Mouse (Mus musculus) cerebellum, adult 11-12 months (tissue): ENCODE measurements around the gene Dohh.

Experiments
- DNase-seq: peaks from one replicate; pipeline ENCODE4 v3.0.0; 2022

Gene Dohh

GRCm38 (mm10) chr10:81419111-81419928 lies 35.1 kb downstream of the Dohh start:
- peak; percentile 54 for DNase-seq

- peak; percentile 80 for DNase-seq
Measured at GRCm38 (mm10) chr10:81420191-81420767, 36.1 kb downstream of the Dohh start.

GRCm38 (mm10) chr10:81421041-81421796 lies 37.0 kb downstream of the Dohh start:
- DNase-seq, result peak; percentile 53

- no peak for DNase-seq
Measured at GRCm38 (mm10) chr10:81421797-81422100, 37.5 kb downstream of the Dohh start.

GRCm38 (mm10) chr10:81422191-81422590 lies 38.0 kb downstream of the Dohh start:
- DNase-seq, result peak; percentile 70

- DNase-seq, result peak; percentile 59
Measured at GRCm38 (mm10) chr10:81422661-81423217, 38.5 kb downstream of the Dohh start.

GRCm38 (mm10) chr10:81423476-81424245 lies 39.4 kb downstream of the Dohh start:
- peak; percentile 58 for DNase-seq

GRCm38 (mm10) chr10:81424246-81425051 lies 40.2 kb downstream of the Dohh start:
- DNase-seq, result peak; percentile 93

- peak; percentile 82 for DNase-seq
Measured at GRCm38 (mm10) chr10:81425236-81425850, 41.1 kb downstream of the Dohh start.

GRCm38 (mm10) chr10:81426081-81426671 lies 41.9 kb downstream of the Dohh start:
- DNase-seq, result peak; percentile 76

- DNase-seq, result peak; percentile 80
Measured at GRCm38 (mm10) chr10:81426897-81427296, 42.7 kb downstream of the Dohh start.

- peak; percentile 62 for DNase-seq
Measured at GRCm38 (mm10) chr10:81427327-81427726, 43.1 kb downstream of the Dohh start.

- peak; percentile 84 for DNase-seq
Measured at GRCm38 (mm10) chr10:81427804-81428506, 43.7 kb downstream of the Dohh start.

- DNase-seq, result no peak
Measured at GRCm38 (mm10) chr10:81428507-81428870, 44.3 kb downstream of the Dohh start.

GRCm38 (mm10) chr10:81429092-81429491 lies 44.9 kb downstream of the Dohh start:
- peak; percentile 64 for DNase-seq

GRCm38 (mm10) chr10:81429605-81430061 lies 45.4 kb downstream of the Dohh start:
- peak; percentile 87 for DNase-seq

GRCm38 (mm10) chr10:81430141-81430830 lies 46.1 kb downstream of the Dohh start:
- DNase-seq, result peak; percentile 91

- DNase-seq, result peak; percentile 92
Measured at GRCm38 (mm10) chr10:81430831-81431525, 46.8 kb downstream of the Dohh start.
